Mouse (Mus musculus): ENCODE results near the gene Antxr1. TPM values are rescaled to one million over a fixed set of nuclear protein-coding genes. Genes with fewer than 3 reads are reported as not detected.
A peak's percentile ranks its signal among the peaks of the same experiment; 100 is the strongest.

The Antxr1 gene
- polyA plus RNA-seq, 1 experiment from 2014 or later, result 3.8 TPM

DNA sequence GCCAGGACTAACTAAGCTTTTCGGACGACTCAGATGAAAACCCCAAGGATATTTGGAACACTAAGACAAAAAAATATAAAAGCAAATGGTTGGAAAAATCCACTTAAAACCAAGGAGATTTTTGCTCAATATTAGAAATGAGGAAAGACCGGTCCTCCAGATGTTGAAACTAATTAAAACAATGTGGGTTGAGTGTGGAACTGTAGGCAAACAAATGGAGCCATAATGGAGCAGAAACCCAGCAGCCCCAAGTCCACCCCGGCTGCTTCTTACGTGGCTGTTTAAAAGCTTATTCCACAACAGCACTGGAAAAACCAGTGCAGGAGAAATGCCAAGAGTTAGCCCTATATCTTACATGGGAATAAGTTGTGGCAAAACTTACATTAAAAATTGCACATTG lies 32.9 kb downstream of the Antxr1 start:
- 77% methylated on average over 5 of the region's 5 CpGs for WGBS
- Histone ChIP-seq H3K27me3 (ENCODE audit: control insufficient read depth, insufficient read depth, low read length) (no peaks in the 10 kb centered on the region), H3K4me3 (ENCODE audit: low read length) (no peak overlapping the region), H3K27ac (ENCODE audit: low read length) (no peak overlapping the region), H3K36me3 (ENCODE audit: control insufficient read depth, insufficient read depth) (peaks cover 5% of the 10 kb centered on the region; the same call in 1 of the 2 replicates), H3K4me2 (ENCODE audit: low read depth, low read length) (no peak overlapping the region), H3K4me1 (ENCODE audit: control insufficient read depth, insufficient read depth, low read length) (no peaks in the 10 kb centered on the region), H3K9me3 (replicated peaks; ENCODE audit: control insufficient read depth, low read length) (no peaks in the 10 kb centered on the region), H3K9ac (ENCODE audit: low read length) (no peak overlapping the region)
- no peak for ATAC-seq (replicated peaks; ENCODE audit: extremely low read depth, insufficient read depth, low FRiP score)

DNA sequence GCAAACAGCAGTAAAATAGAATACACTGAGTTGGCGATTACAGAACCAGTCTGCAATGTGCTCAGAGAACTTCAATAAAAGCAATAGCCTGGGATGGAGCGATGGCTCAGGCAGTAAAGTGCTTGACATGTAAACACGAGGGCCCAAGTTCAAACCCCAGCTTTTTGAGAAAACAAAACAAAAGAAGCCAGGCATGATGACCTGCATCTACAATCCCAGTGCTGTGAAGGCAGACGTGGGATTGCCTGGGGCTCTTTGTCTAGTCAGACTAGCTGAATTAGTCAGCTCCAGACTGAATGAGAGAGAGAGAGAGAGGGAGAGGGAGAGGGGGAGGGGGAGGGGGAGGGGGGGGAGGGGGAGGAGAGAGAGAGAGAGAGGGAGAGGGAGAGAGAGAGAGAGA lies 33.6 kb downstream of the Antxr1 start:
- ATAC-seq (replicated peaks; ENCODE audit: extremely low read depth, insufficient read depth, low FRiP score), result no peak
- Histone ChIP-seq H3K9ac (ENCODE audit: low read length) (no peak overlapping the region), H3K9me3 (replicated peaks; ENCODE audit: control insufficient read depth, low read length) (no peaks in the 10 kb centered on the region), H3K36me3 (ENCODE audit: control insufficient read depth, insufficient read depth) (no peaks in the 10 kb centered on the region), H3K4me1 (ENCODE audit: control insufficient read depth, insufficient read depth, low read length) (no peaks in the 10 kb centered on the region), H3K27ac (ENCODE audit: low read length) (no peak overlapping the region), H3K4me2 (ENCODE audit: low read depth, low read length) (no peak overlapping the region), H3K27me3 (ENCODE audit: control insufficient read depth, insufficient read depth, low read length) (no peaks in the 10 kb centered on the region), H3K4me3 (ENCODE audit: low read length) (no peak overlapping the region)
- 78% methylated on average over 4 of the region's 4 CpGs for WGBS

DNA sequence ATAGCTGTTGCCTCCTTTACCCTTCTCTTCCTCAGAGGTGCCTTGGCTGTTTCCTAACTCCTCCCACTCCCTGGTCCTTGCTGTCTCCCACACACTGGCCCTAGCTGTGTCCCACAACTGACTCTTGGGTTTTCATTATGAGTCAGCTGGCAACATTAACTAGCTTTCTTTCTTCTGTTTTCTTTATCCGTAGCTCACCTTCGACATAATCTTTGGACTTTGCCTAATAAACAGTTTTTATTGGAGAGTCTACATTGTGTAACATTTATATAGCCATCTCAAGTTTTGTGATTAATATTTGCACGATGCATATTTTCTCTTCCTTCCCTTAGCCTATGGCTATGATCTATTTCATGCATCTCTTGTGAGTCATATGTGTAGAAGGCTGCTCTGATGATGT lies 40.7 kb downstream of the Antxr1 start:
- no peak overlapping the region for H3K4me2 ChIP-seq (ENCODE audit: low read depth, low read length)
- ATAC-seq (replicated peaks; ENCODE audit: extremely low read depth, insufficient read depth, low FRiP score), result no peak
- no peaks in the 10 kb centered on the region for H3K36me3 ChIP-seq (ENCODE audit: control insufficient read depth, insufficient read depth)
- H3K4me3 ChIP-seq (ENCODE audit: low read length), result no peak overlapping the region
- no peak overlapping the region for H3K9ac ChIP-seq (ENCODE audit: low read length)
- WGBS, result 82% methylated on average over 3 of the region's 3 CpGs
- no peak overlapping the region for H3K27ac ChIP-seq (ENCODE audit: low read length)
- H3K27me3 ChIP-seq (ENCODE audit: control insufficient read depth, insufficient read depth, low read length), result no peaks in the 10 kb centered on the region
- no peaks in the 10 kb centered on the region for H3K4me1 ChIP-seq (ENCODE audit: control insufficient read depth, insufficient read depth, low read length)
- no peaks in the 10 kb centered on the region for H3K9me3 ChIP-seq (replicated peaks; ENCODE audit: control insufficient read depth, low read length)

DNA sequence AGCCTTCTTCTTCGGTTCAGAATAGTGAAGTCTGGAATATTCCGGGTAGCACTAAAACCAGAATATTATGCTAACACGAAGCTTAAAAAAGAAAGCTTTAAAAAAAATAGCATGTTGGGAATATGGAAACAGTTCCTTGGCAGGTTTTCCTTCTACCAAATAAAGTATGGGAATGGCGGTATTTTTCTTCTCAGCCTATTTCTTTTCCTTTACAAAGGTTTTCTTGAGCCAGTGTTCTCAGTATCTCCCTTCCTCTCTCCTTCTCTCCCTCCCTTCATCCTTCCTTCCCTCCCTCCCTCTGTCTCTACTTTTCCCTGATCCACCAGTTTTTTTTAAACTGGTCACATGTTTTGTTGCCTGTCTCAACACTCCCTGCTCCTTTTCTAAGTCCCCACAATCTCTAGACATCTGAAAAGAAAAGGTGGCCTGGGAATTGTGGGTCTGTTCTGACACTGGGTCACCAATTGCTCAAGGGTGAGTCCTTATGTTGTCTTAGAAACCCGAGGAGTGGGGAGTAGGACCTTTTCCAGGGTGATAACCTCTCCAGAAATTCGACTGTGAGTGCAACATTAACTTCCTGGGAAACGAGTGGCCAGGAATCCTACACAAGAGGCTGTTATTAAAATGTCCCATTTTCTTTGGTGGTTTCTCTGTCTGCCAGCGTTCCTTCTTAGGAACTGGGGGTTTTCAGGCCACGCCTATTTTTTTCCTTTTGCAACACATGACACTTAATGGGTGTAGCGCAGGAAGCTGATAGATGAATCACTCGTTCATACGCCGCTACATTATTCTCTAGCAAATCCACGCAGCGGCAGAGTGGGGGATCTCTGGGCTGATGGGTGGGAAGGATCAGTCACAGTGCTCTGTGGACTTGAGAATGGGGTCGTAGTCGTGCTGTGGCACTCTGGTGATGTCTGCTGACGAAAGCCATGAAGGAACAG lies 42.4 kb downstream of the Antxr1 start:
- Histone ChIP-seq H3K9ac (ENCODE audit: low read length) (no peak overlapping the region), H3K36me3 (ENCODE audit: control insufficient read depth, insufficient read depth) (no peaks in the 10 kb centered on the region), H3K27me3 (ENCODE audit: control insufficient read depth, insufficient read depth, low read length) (no peaks in the 10 kb centered on the region), H3K4me1 (ENCODE audit: control insufficient read depth, insufficient read depth, low read length) (0 out of 2 replicates have a peak, but pooled peaks cover 4% of the 10 kb centered on the region), H3K4me2 (ENCODE audit: low read depth, low read length) (no peak overlapping the region), H3K9me3 (replicated peaks; ENCODE audit: control insufficient read depth, low read length) (no peaks in the 10 kb centered on the region), H3K4me3 (ENCODE audit: low read length) (no peak overlapping the region), H3K27ac (ENCODE audit: low read length) (no peak overlapping the region)
- ATAC-seq (replicated peaks; ENCODE audit: extremely low read depth, insufficient read depth, low FRiP score), result no peak
- 75% methylated on average over 18 of the region's 18 CpGs for WGBS

DNA sequence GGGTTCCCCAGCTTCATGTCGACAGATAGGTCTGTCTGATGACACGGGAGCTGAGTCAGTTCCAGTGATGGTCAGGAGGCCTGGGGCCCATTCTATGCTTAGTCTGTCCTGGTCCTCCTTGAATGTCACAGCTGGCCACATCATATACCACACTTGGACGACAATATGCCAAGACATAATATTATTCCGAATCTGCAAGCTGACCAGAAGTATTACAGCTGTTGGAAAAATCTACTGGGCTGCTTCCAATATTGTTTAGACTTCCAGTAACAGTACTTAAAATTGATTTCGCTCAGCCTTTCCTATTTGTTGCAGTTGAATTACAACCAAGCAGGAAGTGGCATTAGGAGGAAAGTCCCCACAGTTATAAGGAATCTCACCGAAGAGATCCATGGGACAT lies 48.4 kb downstream of the Antxr1 start:
- Histone ChIP-seq H3K4me1 (ENCODE audit: control insufficient read depth, insufficient read depth, low read length) (peaks cover 13% of the 10 kb centered on the region), H3K9ac (ENCODE audit: low read length) (no peak overlapping the region), H3K4me2 (ENCODE audit: low read depth, low read length) (no peak overlapping the region), H3K27me3 (ENCODE audit: control insufficient read depth, insufficient read depth, low read length) (no peaks in the 10 kb centered on the region), H3K36me3 (ENCODE audit: control insufficient read depth, insufficient read depth) (no peaks in the 10 kb centered on the region), H3K9me3 (replicated peaks; ENCODE audit: control insufficient read depth, low read length) (no peaks in the 10 kb centered on the region), H3K4me3 (ENCODE audit: low read length) (no peak overlapping the region), H3K27ac (ENCODE audit: low read length) (no peak overlapping the region)
- ATAC-seq (replicated peaks; ENCODE audit: extremely low read depth, insufficient read depth, low FRiP score), result no peak
- WGBS, result 74% methylated on average over 6 of the region's 6 CpGs

DNA sequence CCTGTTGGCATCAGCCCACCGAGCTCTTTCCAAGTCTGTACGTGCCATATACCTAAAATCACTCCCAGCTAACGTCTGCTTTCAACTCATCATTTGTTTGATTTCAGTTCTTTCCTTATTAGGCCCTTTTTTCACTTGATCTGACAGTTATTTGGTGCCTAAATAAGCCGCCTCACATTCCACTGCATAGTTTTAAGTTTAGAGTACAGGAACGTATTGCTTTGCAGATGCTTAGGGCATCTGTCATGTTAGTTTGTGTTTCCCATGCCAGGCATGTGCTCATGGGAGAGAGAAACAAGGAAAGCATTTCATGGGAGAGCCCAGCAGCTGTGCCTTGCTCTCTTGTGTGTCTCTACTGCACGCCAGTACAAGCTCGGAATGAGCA lies 50.3 kb downstream of the Antxr1 start:
- H3K4me1 ChIP-seq (ENCODE audit: control insufficient read depth, insufficient read depth, low read length), result peaks cover 22% of the 10 kb centered on the region
- no peaks in the 10 kb centered on the region for H3K9me3 ChIP-seq (replicated peaks; ENCODE audit: control insufficient read depth, low read length)
- no peak overlapping the region for H3K4me2 ChIP-seq (ENCODE audit: low read depth, low read length)
- no peak overlapping the region for H3K4me3 ChIP-seq (ENCODE audit: low read length)
- ATAC-seq (replicated peaks; ENCODE audit: extremely low read depth, insufficient read depth, low FRiP score), result no peak; the same call in 1 of the 2 replicates
- no peaks in the 10 kb centered on the region for H3K27me3 ChIP-seq (ENCODE audit: control insufficient read depth, insufficient read depth, low read length)
- H3K27ac ChIP-seq (ENCODE audit: low read length), result peak overlapping the region; percentile 48; the same call in 1 of the 2 replicates
- WGBS, result 67% methylated on average over 7 of the region's 7 CpGs
- H3K36me3 ChIP-seq (ENCODE audit: control insufficient read depth, insufficient read depth), result no peaks in the 10 kb centered on the region
- no peak overlapping the region for H3K9ac ChIP-seq (ENCODE audit: low read length)

DNA sequence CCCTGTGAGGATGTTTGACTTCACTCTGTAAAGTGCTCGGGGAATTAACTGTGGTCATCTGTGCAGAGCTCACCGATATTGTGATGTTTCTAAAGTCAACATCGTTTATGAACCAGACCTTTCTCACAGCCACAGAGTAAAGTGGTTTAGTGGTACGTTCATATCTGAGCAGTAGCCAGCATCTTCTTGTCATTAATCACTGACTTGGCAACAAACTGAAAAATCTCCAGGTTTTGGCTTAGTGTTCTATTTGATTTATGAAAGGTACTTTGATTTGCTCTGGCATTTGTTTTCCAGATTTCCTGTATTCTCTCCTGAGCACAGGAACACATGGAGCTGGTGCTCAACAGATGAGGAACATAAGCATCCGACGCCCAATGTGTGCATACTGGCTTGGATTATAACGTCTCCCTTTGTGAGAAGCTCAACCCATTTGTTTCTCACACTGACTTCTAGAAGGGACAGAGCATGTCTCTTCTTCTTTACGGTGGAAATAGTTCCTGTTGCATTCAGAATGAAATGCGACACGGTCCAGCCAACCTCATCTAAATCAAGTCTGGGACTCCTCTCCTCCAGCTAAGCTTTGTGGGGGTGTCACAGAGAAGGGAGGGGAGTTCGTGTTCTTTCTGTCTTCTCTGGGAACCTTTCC lies 50.8 kb downstream of the Antxr1 start:
- Histone ChIP-seq H3K4me2 (ENCODE audit: low read depth, low read length) (no peak overlapping the region), H3K9ac (ENCODE audit: low read length) (no peak overlapping the region), H3K4me3 (ENCODE audit: low read length) (no peak overlapping the region), H3K4me1 (ENCODE audit: control insufficient read depth, insufficient read depth, low read length) (peaks cover 22% of the 10 kb centered on the region), H3K36me3 (ENCODE audit: control insufficient read depth, insufficient read depth) (no peaks in the 10 kb centered on the region), H3K27me3 (ENCODE audit: control insufficient read depth, insufficient read depth, low read length) (no peaks in the 10 kb centered on the region), H3K27ac (ENCODE audit: low read length) (no peak overlapping the region; the same call in 1 of the 2 replicates), H3K9me3 (replicated peaks; ENCODE audit: control insufficient read depth, low read length) (no peaks in the 10 kb centered on the region)
- ATAC-seq (replicated peaks; ENCODE audit: extremely low read depth, insufficient read depth, low FRiP score), result no peak
- 71% methylated on average over 11 of the region's 11 CpGs for WGBS

DNA sequence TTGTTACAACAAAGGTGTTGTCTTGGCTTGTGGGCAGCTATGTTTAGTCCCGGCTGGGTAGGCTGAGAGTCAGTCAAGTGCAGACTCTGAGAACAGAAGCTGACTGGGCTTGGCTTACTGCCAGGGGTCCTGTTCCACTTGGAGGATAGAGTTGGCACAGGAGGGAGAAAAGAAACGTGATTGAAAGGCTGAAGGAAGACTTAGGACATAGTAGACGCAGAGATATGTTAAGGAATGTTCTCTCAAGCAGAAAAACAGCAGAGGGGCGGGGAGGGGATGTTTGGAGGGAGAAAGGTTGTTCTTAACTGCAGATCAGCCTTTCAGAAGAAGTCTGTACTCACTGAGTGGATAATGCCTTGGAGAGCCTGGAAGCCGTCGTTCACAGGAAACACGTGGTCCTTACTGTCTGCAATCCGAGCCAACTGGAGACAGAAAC lies 53.3 kb downstream of the Antxr1 start:
- H3K4me1 ChIP-seq (ENCODE audit: control insufficient read depth, insufficient read depth, low read length), result peaks cover 25% of the 10 kb centered on the region
- ATAC-seq (replicated peaks; ENCODE audit: extremely low read depth, insufficient read depth, low FRiP score), result peak; percentile 71
- H3K27me3 ChIP-seq (ENCODE audit: control insufficient read depth, insufficient read depth, low read length), result no peaks in the 10 kb centered on the region
- no peaks in the 10 kb centered on the region for H3K9me3 ChIP-seq (replicated peaks; ENCODE audit: control insufficient read depth, low read length)
- no peaks in the 10 kb centered on the region for H3K36me3 ChIP-seq (ENCODE audit: control insufficient read depth, insufficient read depth)
- no peak overlapping the region for H3K9ac ChIP-seq (ENCODE audit: low read length)
- H3K4me2 ChIP-seq (ENCODE audit: low read depth, low read length), result no peak overlapping the region
- WGBS, result 9% methylated on average over 8 of the region's 8 CpGs
- peak overlapping the region; percentile 60 for H3K27ac ChIP-seq (ENCODE audit: low read length)
- H3K4me3 ChIP-seq (ENCODE audit: low read length), result no peak overlapping the region

DNA sequence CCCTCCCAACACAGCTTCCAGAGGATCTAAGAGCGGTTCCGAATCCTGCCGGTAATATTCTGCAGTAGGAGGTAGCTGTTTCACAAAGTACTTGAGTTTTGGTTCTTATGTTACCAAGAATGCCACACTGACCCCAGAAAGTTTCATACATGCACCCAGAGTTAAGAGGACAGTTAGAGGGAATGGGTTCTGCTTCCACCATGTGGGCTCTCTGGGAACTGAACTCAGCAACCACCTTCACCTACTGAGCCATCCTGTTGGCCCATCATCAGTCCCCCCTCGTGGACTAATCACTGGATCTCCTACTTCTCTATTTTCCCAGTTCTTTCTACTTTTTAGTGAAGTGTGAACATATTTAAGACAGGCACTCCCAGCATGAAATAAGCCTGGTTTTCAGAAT lies 53.9 kb downstream of the Antxr1 start:
- no peaks in the 10 kb centered on the region for H3K27me3 ChIP-seq (ENCODE audit: control insufficient read depth, insufficient read depth, low read length)
- H3K36me3 ChIP-seq (ENCODE audit: control insufficient read depth, insufficient read depth), result no peaks in the 10 kb centered on the region
- H3K4me3 ChIP-seq (ENCODE audit: low read length), result no peak overlapping the region
- H3K27ac ChIP-seq (ENCODE audit: low read length), result peak overlapping the region; percentile 60
- H3K9me3 ChIP-seq (replicated peaks; ENCODE audit: control insufficient read depth, low read length), result no peaks in the 10 kb centered on the region
- 85% methylated on average over 4 of the region's 4 CpGs for WGBS
- ATAC-seq (replicated peaks; ENCODE audit: extremely low read depth, insufficient read depth, low FRiP score), result no peak
- no peak overlapping the region for H3K4me2 ChIP-seq (ENCODE audit: low read depth, low read length)
- H3K4me1 ChIP-seq (ENCODE audit: control insufficient read depth, insufficient read depth, low read length), result peaks cover 31% of the 10 kb centered on the region
- H3K9ac ChIP-seq (ENCODE audit: low read length), result no peak overlapping the region
